Mouse (Mus musculus) yolk sac, embryonic 10.5 days (tissue): ENCODE data around the gene Gtf3c5.
A peak's percentile ranks its signal among the peaks of the same experiment; 100 is the strongest.

Source experiments
- DNase-seq: peaks from one replicate; pipeline ENCODE4 v3.0.0-alpha.2; 2017; ENCODE audit warnings: low spot score

The Gtf3c5 gene

GRCm38 (mm10) chr2:28534436-28535262 lies 48.9 kb downstream of the Gtf3c5 start:
- DNase-seq = no peak

- no peak for DNase-seq
These were observed 49.6 kb downstream of the Gtf3c5 start for GRCm38 (mm10) chr2:28533901-28534435.

- DNase-seq = peak; percentile 86
These were observed 50.4 kb downstream of the Gtf3c5 start for GRCm38 (mm10) chr2:28532938-28533771.

- no peak for DNase-seq
These were observed 53.2 kb downstream of the Gtf3c5 start for GRCm38 (mm10) chr2:28530311-28530710.

- no peak for DNase-seq
These were observed 53.7 kb downstream of the Gtf3c5 start for GRCm38 (mm10) chr2:28529856-28530255.

GRCm38 (mm10) chr2:28528354-28528730 lies 55.2 kb downstream of the Gtf3c5 start:
- no peak for DNase-seq

GRCm38 (mm10) chr2:28527436-28528353 lies 55.9 kb downstream of the Gtf3c5 start:
- no peak for DNase-seq

GRCm38 (mm10) chr2:28525943-28526876 lies 57.3 kb downstream of the Gtf3c5 start:
- no peak for DNase-seq

- peak; percentile 82 for DNase-seq
These were observed 58.2 kb downstream of the Gtf3c5 start for GRCm38 (mm10) chr2:28525219-28525942.

- DNase-seq = no peak
These were observed 59.1 kb downstream of the Gtf3c5 start for GRCm38 (mm10) chr2:28524406-28524805.

- no peak for DNase-seq
These were observed 59.9 kb downstream of the Gtf3c5 start for GRCm38 (mm10) chr2:28523643-28524117.

GRCm38 (mm10) chr2:28522166-28522565 lies 61.4 kb downstream of the Gtf3c5 start:
- no peak for DNase-seq

- no peak for DNase-seq
These were observed 61.9 kb downstream of the Gtf3c5 start for GRCm38 (mm10) chr2:28521571-28522151.

- DNase-seq = no peak
These were observed 63.0 kb downstream of the Gtf3c5 start for GRCm38 (mm10) chr2:28520581-28520980.

GRCm38 (mm10) chr2:28518231-28518630 lies 65.3 kb downstream of the Gtf3c5 start:
- DNase-seq = no peak

- peak; percentile 85 for DNase-seq
These were observed 66.2 kb downstream of the Gtf3c5 start for GRCm38 (mm10) chr2:28517206-28517909.
